Mouse (Mus musculus): ENCODE results near the gene Cct7.

GRCm38 (mm10) chr6:85444266-85444965 is 6.9 kb upstream of the Cct7 start:
- TF ChIP-seq POLR2A (IDR thresholded peaks at IDR 0.05; ENCODE audit: control insufficient read depth, extremely low read depth, insufficient read depth, low read length, poor library complexity) (no peak), CTCF (IDR thresholded peaks at IDR 0.05; ENCODE audit: borderline replicate concordance, control insufficient read depth, extremely low read depth, insufficient read depth, low read length, poor library complexity) (no peak)

Data from thymus, adult 2 months (tissue).